Mouse (Mus musculus) cortical plate, adult 2 months (tissue): ENCODE data around the gene Cutc.

Experiments
- CTCF ChIP-seq: fragments of 200-500 bp; IDR thresholded peaks from 2 replicates; pipeline ENCODE4 v1.5.1; 2011; ENCODE audit warnings: mild to moderate bottlenecking, control low read depth, low read length; ENCODE audit not compliant: insufficient read depth; ENCODE audit errors: extremely low read depth
- POLR2A ChIP-seq: fragments of 200-500 bp; IDR thresholded peaks from 2 replicates; pipeline ENCODE4 v1.6.1; 2011; ENCODE audit warnings: mild to moderate bottlenecking, low read length, control low read depth; ENCODE audit not compliant: insufficient read depth; ENCODE audit errors: extremely low read depth

- TF ChIP-seq CTCF (no peak), POLR2A (no peak)
Observed at GRCm38 (mm10) chr19:43784761-43785160, 32.0 kb downstream of the Cutc start.
